Mouse (Mus musculus) brain, embryonic 14.5 days (tissue): Measurements from ENCODE around the gene Rbm24.

ENCODE experiments used
- CTCF ChIP-seq: fragments of 200-500 bp; IDR thresholded peaks from 2 replicates; pipeline ENCODE4 v1.5.1; 2012; ENCODE audit warnings: inconsistent platforms, mild to moderate bottlenecking, moderate library complexity, borderline replicate concordance; ENCODE audit not compliant: insufficient read depth, insufficient read length; ENCODE audit errors: extremely low read depth
- POLR2A ChIP-seq: fragments of 200-500 bp; IDR thresholded peaks from 2 replicates; pipeline ENCODE4 v1.6.1; 2012; ENCODE audit warnings: mild to moderate bottlenecking, inconsistent platforms, borderline replicate concordance; ENCODE audit not compliant: poor library complexity, insufficient read depth, insufficient read length, severe bottlenecking; ENCODE audit errors: extremely low read depth

- TF ChIP-seq POLR2A (no peak), CTCF (no peak)
Measured at GRCm38 (mm10) chr13:46449955-46450354, 31.7 kb downstream of the Rbm24 start.
